Mouse (Mus musculus) stomach, embryonic 14.5 days (tissue): ENCODE measurements around the gene Palb2. TPM values are rescaled to one million over a fixed set of nuclear protein-coding genes. Genes with fewer than 3 reads are reported as not detected.
A peak's percentile ranks its signal among the peaks of the same experiment; 100 is the strongest.
"Not testable (repeated sequence)": the region's sequence is repeated elsewhere in the genome, so short reads cannot be mapped to it uniquely, and the experiment has no call there.

Experiments used
- ATAC-seq: fragments of 200-750 bp; cut with Nextera tagmentation; 2 replicates; pipeline ENCODE4 v1.8.0; 2017; ENCODE audit warnings: low read depth, moderate TSS enrichment; ENCODE audit not compliant: insufficient number of reproducible peaks, insufficient read depth, low FRiP score
- H3K27ac ChIP-seq: fragments of 300-500 bp; sonication (generic); 2 replicates; pipeline ENCODE4 v1.5.1; 2014; ENCODE audit warnings: mild to moderate bottlenecking, low read length, moderate library complexity, mixed read lengths
- H3K27me3 ChIP-seq: fragments of 300-500 bp; sonication (generic); 2 replicates; pipeline ENCODE4 v1.6.1; 2014; ENCODE audit warnings: low read length, control low read depth, mixed read lengths; ENCODE audit not compliant: control insufficient read depth, insufficient read depth
- H3K36me3 ChIP-seq: fragments of 300-500 bp; sonication (generic); 2 replicates; pipeline ENCODE4 v1.6.1; 2014; ENCODE audit warnings: mild to moderate bottlenecking, control low read depth, low read length, moderate library complexity, mixed read lengths; ENCODE audit not compliant: control insufficient read depth, insufficient read depth
- H3K4me1 ChIP-seq: fragments of 300-500 bp; sonication (generic); 2 replicates; pipeline ENCODE4 v1.6.1; 2014; ENCODE audit warnings: low read length, control low read depth, mixed read lengths; ENCODE audit not compliant: control insufficient read depth, insufficient read depth
- H3K4me2 ChIP-seq: fragments of 300-500 bp; sonication (generic); replicated peaks from 2 replicates; pipeline ENCODE4 v1.6.1; 2014; ENCODE audit warnings: low read depth, low read length, control low read depth
- H3K4me3 ChIP-seq: fragments of 300-500 bp; sonication (generic); 2 replicates; pipeline ENCODE4 v1.5.1; 2014; ENCODE audit warnings: low read depth, low read length, control low read depth
- H3K9ac ChIP-seq: fragments of 300-500 bp; sonication (generic); replicated peaks from 2 replicates; pipeline ENCODE4 v1.6.1; 2014; ENCODE audit warnings: low read depth, mild to moderate bottlenecking, control low read depth, low read length, moderate library complexity, mixed read lengths
- H3K9me3 ChIP-seq: fragments of 300-500 bp; sonication (generic); 2 replicates; pipeline ENCODE4 v1.6.1; 2016; ENCODE audit warnings: low read depth, low read length, control low read depth; ENCODE audit not compliant: control insufficient read depth
- WGBS: fragments of 180-500 bp; shearing (Covaris S2); extraction: QIAGEN DNeasy Blood & Tissue Kit; methylation state at CpG from one replicate; pipeline ENCODE4 v1.1.7; 2014; 5-methylcytosine and 5-hydroxymethylcytosine counted together
- polyA plus RNA-seq: library from polyadenylated mRNA; unstranded; fragments of >200 nt; fragmentation: Nextera tagmentation; extraction: Ambion mirVana; gene quantifications from 2 replicates; pipeline ENCODE4 v1.2.1, GENCODE M21; 2014

The Palb2 gene
- polyA plus RNA-seq, 1 experiment from 2014 or later = 20.0 TPM

- Histone ChIP-seq H3K4me2 (no peak overlapping the region), H3K36me3 (peaks cover 27% of the 10 kb centered on the region), H3K27me3 (no peaks in the 10 kb centered on the region), H3K4me3 (no peak overlapping the region), H3K27ac (no peak overlapping the region), H3K9me3 (no peaks in the 10 kb centered on the region), H3K4me1 (no peaks in the 10 kb centered on the region), H3K9ac (no peak overlapping the region)
- 77% methylated on average over 8 of the region's 8 CpGs for WGBS
- no peak for ATAC-seq
Measured at GRCm38 (mm10) chr7:122125636-122126035, 7.1 kb downstream of the Palb2 start.

- ATAC-seq = no peak
- no peak overlapping the region for H3K4me2 ChIP-seq
- peaks cover 32% of the 10 kb centered on the region for H3K36me3 ChIP-seq
- H3K4me1 ChIP-seq = no peaks in the 10 kb centered on the region
- H3K9me3 ChIP-seq = no peaks in the 10 kb centered on the region
- no peak overlapping the region for H3K27ac ChIP-seq
- no peaks in the 10 kb centered on the region for H3K27me3 ChIP-seq
- H3K9ac ChIP-seq = no peak overlapping the region
- no peak overlapping the region for H3K4me3 ChIP-seq
- 86% methylated on average over 4 of the region's 4 CpGs for WGBS
Measured at GRCm38 (mm10) chr7:122123518-122123917, 9.3 kb downstream of the Palb2 start.

GRCm38 (mm10) chr7:122108206-122108605, 24.6 kb downstream of the Palb2 start:
- no peak for ATAC-seq
- no peak overlapping the region for H3K9ac ChIP-seq
- no peak overlapping the region for H3K4me2 ChIP-seq
- WGBS = 96% methylated on average over 6 of the region's 6 CpGs
- no peaks in the 10 kb centered on the region for H3K9me3 ChIP-seq
- no peak overlapping the region for H3K27ac ChIP-seq
- no peaks in the 10 kb centered on the region for H3K4me1 ChIP-seq
- H3K4me3 ChIP-seq = no peak overlapping the region
- H3K36me3 ChIP-seq = peaks cover 18% of the 10 kb centered on the region; the same call in 1 of the 2 replicates
- H3K27me3 ChIP-seq = no peaks in the 10 kb centered on the region

- H3K36me3 ChIP-seq = peaks cover 14% of the 10 kb centered on the region
- H3K4me3 ChIP-seq = peak within 1 kb of the TSS; percentile 68
- peak within 1 kb of the TSS; percentile 82 for H3K9ac ChIP-seq
- H3K4me1 ChIP-seq = peaks cover 6% of the 10 kb centered on the region
- H3K27ac ChIP-seq = no peak within 1 kb of the TSS
- under 1% methylated on average over 41 of the region's 43 CpGs for WGBS
- H3K27me3 ChIP-seq = no peaks in the 10 kb centered on the region
- no peaks in the 10 kb centered on the region for H3K9me3 ChIP-seq
- ATAC-seq = peak; percentile 99
- H3K4me2 ChIP-seq = peak within 1 kb of the TSS; percentile 82
Measured at GRCm38 (mm10) chr7:122101747-122102244, 31.0 kb downstream of the Palb2 start, which contains the start of gene Ndufab1. TSS of gene Ndufab1 (minus strand) at chr7:122101886.

- ATAC-seq = peak; percentile 70
- not testable (repeated sequence) for H3K4me1 ChIP-seq, H3K27ac ChIP-seq, H3K27me3 ChIP-seq, H3K9me3 ChIP-seq
- peak overlapping the region; percentile 68 for H3K4me3 ChIP-seq
- peak overlapping the region; percentile 82 for H3K9ac ChIP-seq
- 6% methylated on average over 25 of the region's 28 CpGs for WGBS
- peaks cover 20% of the 10 kb centered on the region for H3K36me3 ChIP-seq
- H3K4me2 ChIP-seq = peak overlapping the region; percentile 82
Measured at GRCm38 (mm10) chr7:122101014-122101746, 31.6 kb downstream of the Palb2 start.

- H3K9me3 ChIP-seq = no peaks in the 10 kb centered on the region
- WGBS = 62% methylated on average over 4 of the region's 4 CpGs
- H3K4me1 ChIP-seq = peaks cover 6% of the 10 kb centered on the region
- H3K9ac ChIP-seq = no peak overlapping the region
- H3K27ac ChIP-seq = no peak overlapping the region
- no peak overlapping the region for H3K4me3 ChIP-seq
- no peak overlapping the region for H3K4me2 ChIP-seq
- ATAC-seq = no peak; the same call in 1 of the 2 replicates
- peaks cover 39% of the 10 kb centered on the region for H3K36me3 ChIP-seq
- H3K27me3 ChIP-seq = no peaks in the 10 kb centered on the region
Measured at GRCm38 (mm10) chr7:122099222-122099621, 33.6 kb downstream of the Palb2 start.

- H3K4me1 ChIP-seq = peaks cover 6% of the 10 kb centered on the region
- no peak overlapping the region for H3K4me2 ChIP-seq
- 92% methylated on average over 3 of the region's 3 CpGs for WGBS
- H3K27me3 ChIP-seq = no peaks in the 10 kb centered on the region
- H3K9me3 ChIP-seq = no peaks in the 10 kb centered on the region
- H3K4me3 ChIP-seq = no peak overlapping the region
- no peak overlapping the region for H3K9ac ChIP-seq
- H3K36me3 ChIP-seq = peaks cover 45% of the 10 kb centered on the region
- H3K27ac ChIP-seq = no peak overlapping the region
- ATAC-seq = no peak
Measured at GRCm38 (mm10) chr7:122098009-122098408, 34.8 kb downstream of the Palb2 start.

GRCm38 (mm10) chr7:122094564-122095330, 38.0 kb downstream of the Palb2 start:
- Histone ChIP-seq H3K27ac (no peak overlapping the region), H3K36me3 (peaks cover 72% of the 10 kb centered on the region), H3K9me3 (no peaks in the 10 kb centered on the region), H3K4me2 (no peak overlapping the region), H3K27me3 (no peaks in the 10 kb centered on the region), H3K9ac (no peak overlapping the region), H3K4me1 (no peaks in the 10 kb centered on the region), H3K4me3 (no peak overlapping the region)
- ATAC-seq = no peak
- 90% methylated on average over 2 of the region's 2 CpGs for WGBS
